Mouse (Mus musculus) neural tube, embryonic 13.5 days (tissue): ENCODE measurements around the gene Sdk1. TPM values are rescaled to one million over a fixed set of nuclear protein-coding genes. Genes with fewer than 3 reads are reported as not detected.

Experiments used
- ATAC-seq: fragments of 200-750 bp; cut with Nextera tagmentation; 2 replicates; pipeline ENCODE4 v1.8.0; 2017; ENCODE audit warnings: low read depth, mild to moderate bottlenecking, moderate TSS enrichment, moderate library complexity
- H3K27ac ChIP-seq: fragments of 300-500 bp; sonication (generic); replicated peaks from 2 replicates; pipeline ENCODE4 v1.5.1; 2015; ENCODE audit warnings: moderate library complexity, mild to moderate bottlenecking, inconsistent platforms
- H3K27me3 ChIP-seq: fragments of 300-500 bp; sonication (generic); 2 replicates; pipeline ENCODE4 v1.6.1; 2015; ENCODE audit warnings: mild to moderate bottlenecking, inconsistent platforms
- H3K36me3 ChIP-seq: fragments of 300-500 bp; sonication (generic); 2 replicates; pipeline ENCODE4 v1.6.1; 2015; ENCODE audit warnings: mild to moderate bottlenecking, inconsistent platforms
- H3K4me1 ChIP-seq: fragments of 300-500 bp; sonication (generic); replicated peaks from 2 replicates; pipeline ENCODE4 v1.6.1; 2015; ENCODE audit warnings: inconsistent platforms
- H3K4me2 ChIP-seq: fragments of 300-500 bp; sonication (generic); 2 replicates; pipeline ENCODE4 v1.6.1; 2015; ENCODE audit warnings: inconsistent platforms, mild to moderate bottlenecking, moderate library complexity
- H3K4me3 ChIP-seq: fragments of 300-500 bp; sonication (generic); 2 replicates; pipeline ENCODE4 v1.5.1; 2015; ENCODE audit warnings: mild to moderate bottlenecking, inconsistent platforms
- H3K9ac ChIP-seq: fragments of 300-500 bp; sonication (generic); 2 replicates; pipeline ENCODE4 v1.6.1; 2015; ENCODE audit warnings: moderate library complexity, mild to moderate bottlenecking, inconsistent platforms
- H3K9me3 ChIP-seq: fragments of 300-500 bp; sonication (generic); 2 replicates; pipeline ENCODE4 v1.6.1; 2016; ENCODE audit warnings: inconsistent platforms
- WGBS: fragments of 180-500 bp; shearing (Covaris S2); methylation state at CpG from one replicate; pipeline ENCODE4 v1.1.7; 2015; 5-methylcytosine and 5-hydroxymethylcytosine counted together
- polyA plus RNA-seq: library from polyadenylated mRNA; unstranded; fragments of >200 nt; fragmentation: Nextera tagmentation; extraction: Ambion mirVana; gene quantifications from 2 replicates; pipeline ENCODE4 v1.2.1, GENCODE M21; 2015

The Sdk1 gene
- polyA plus RNA-seq, 1 experiment from 2014 or later, result 4.3 TPM

DNA sequence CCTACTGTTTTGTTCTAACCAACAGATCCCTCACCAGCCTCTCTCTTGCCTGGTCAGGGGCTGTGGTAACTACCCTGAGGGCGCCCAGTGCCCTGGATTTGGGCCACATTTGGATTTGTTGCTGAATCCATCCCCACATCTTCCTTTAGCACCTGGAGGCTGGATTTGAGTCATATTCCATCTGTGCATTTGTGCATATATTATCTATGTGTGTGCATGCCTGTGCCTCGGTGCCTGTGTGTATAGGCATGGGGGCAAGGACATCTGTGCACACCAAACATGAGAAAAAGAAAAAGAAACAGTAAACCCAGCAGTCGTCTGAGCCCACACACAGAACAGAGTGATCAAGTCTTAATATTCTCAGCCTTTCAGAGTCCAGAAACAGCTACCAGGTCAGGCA is 752.9 kb downstream of the Sdk1 start:
- 0 out of 2 replicates have a peak, but pooled peaks cover 3% of the 10 kb centered on the region for H3K4me1 ChIP-seq
- H3K36me3 ChIP-seq, result no peaks in the 10 kb centered on the region
- no peak overlapping the region for H3K9ac ChIP-seq
- no peaks in the 10 kb centered on the region for H3K9me3 ChIP-seq
- H3K27ac ChIP-seq, result no peak overlapping the region
- no peak for ATAC-seq
- H3K4me3 ChIP-seq, result no peak overlapping the region
- 79% methylated on average over 3 of the region's 3 CpGs for WGBS
- H3K27me3 ChIP-seq, result no peaks in the 10 kb centered on the region
- H3K4me2 ChIP-seq, result no peak overlapping the region

DNA sequence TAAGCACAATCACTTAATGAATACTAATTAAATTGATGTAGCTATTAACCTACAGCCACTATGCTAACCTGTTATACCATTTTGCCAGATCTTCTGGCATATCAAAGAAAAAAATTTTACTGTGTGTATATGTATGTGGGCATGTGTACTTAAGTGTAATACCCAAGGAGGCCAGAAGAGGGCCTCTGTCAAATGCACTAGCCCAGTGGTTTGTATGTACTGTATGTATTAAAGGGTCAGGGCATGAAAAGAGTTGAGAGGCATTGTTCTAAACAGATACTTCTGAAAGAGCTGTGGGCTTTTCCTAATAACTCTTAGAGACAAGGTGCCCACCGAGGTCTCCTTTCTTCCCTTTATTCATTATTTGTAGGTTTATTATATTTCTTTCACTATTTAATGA is 759.0 kb downstream of the Sdk1 start:
- no peaks in the 10 kb centered on the region for H3K9me3 ChIP-seq
- H3K4me3 ChIP-seq, result no peak overlapping the region
- H3K27ac ChIP-seq, result no peak overlapping the region
- WGBS, result 91% methylated on average over 1 of the region's 1 CpGs
- ATAC-seq, result no peak
- peaks cover 8% of the 10 kb centered on the region; the same call in 1 of the 2 replicates for H3K36me3 ChIP-seq
- H3K4me2 ChIP-seq, result no peak overlapping the region
- H3K9ac ChIP-seq, result no peak overlapping the region
- H3K4me1 ChIP-seq, result peaks cover 18% of the 10 kb centered on the region
- H3K27me3 ChIP-seq, result no peaks in the 10 kb centered on the region

DNA sequence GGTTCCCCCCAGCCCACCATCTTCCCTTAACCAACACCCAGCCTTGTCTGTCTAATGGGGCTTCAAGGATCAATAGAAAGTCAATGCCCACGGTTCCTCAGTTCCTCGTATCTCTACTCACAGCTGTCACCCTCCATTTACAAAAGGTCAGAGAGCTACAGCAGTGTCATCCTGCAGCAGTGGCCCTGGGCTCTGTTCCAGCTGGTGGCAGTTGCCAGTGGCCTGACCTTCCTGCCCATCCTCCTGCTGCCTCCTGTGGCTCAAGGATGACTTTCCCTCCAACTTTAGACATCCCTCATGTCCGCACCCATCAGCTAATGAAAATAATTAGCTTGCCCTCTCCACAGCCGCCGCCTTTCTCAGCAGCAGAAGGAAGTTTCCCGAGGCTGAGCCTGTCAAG is 759.8 kb downstream of the Sdk1 start:
- no peak overlapping the region for H3K4me2 ChIP-seq
- no peak for ATAC-seq
- peak overlapping the region; percentile 70 for H3K27ac ChIP-seq
- H3K27me3 ChIP-seq, result no peaks in the 10 kb centered on the region
- H3K9me3 ChIP-seq, result no peaks in the 10 kb centered on the region
- no peak overlapping the region for H3K4me3 ChIP-seq
- H3K9ac ChIP-seq, result no peak overlapping the region
- H3K36me3 ChIP-seq, result peaks cover 8% of the 10 kb centered on the region; the same call in 1 of the 2 replicates
- peaks cover 18% of the 10 kb centered on the region for H3K4me1 ChIP-seq
- WGBS, result 62% methylated on average over 6 of the region's 6 CpGs

DNA sequence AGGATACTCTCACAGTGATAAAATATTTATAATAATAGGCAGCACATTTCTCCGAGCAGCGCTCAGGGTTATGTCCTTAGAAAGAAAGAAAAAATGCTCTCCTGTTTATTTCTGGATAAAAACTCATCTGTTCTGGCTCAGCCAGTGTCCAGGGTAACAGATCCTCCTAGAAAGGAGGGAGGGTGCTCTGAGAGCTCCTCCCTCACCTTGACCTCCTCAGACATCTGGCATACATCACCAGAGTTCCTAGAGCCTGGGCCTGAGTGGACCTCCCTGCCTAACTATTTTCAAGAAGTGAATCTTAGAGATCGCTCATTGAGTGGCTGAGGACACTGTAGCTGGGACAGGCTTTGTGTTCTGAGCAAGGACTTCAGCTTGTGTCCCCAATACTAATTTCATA is 760.7 kb downstream of the Sdk1 start:
- Histone ChIP-seq H3K4me3 (no peak overlapping the region), H3K4me2 (no peak overlapping the region), H3K27me3 (no peaks in the 10 kb centered on the region), H3K4me1 (peaks cover 18% of the 10 kb centered on the region), H3K36me3 (peaks cover 8% of the 10 kb centered on the region; the same call in 1 of the 2 replicates), H3K9ac (no peak overlapping the region), H3K27ac (0 out of 2 replicates have a peak overlapping the region, but pooled peaks have one; percentile 10), H3K9me3 (no peaks in the 10 kb centered on the region)
- ATAC-seq, result no peak
- WGBS, result 69% methylated on average over 3 of the region's 3 CpGs

DNA sequence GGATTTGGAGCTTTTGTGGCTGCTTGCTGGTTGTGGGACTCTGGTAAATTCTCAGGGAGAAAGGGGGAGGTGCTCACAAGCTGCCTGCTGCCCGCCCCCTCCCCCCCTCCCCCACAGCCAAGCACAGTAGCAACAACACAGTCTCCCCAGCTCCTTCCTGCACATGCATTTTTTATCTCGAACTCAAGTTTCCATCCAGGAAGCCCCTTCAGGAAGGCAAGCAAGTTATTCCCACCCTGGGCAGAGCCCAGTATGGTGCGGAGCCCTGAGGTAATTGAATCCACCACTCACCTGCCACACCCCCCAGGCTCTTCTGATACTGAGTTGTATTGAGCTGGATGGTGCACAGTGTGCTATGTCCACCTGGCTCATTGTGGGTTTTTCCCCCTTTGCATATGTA is 768.9 kb downstream of the Sdk1 start:
- H3K4me3 ChIP-seq, result no peak overlapping the region
- H3K27me3 ChIP-seq, result no peaks in the 10 kb centered on the region
- no peak overlapping the region for H3K9ac ChIP-seq
- peaks cover 25% of the 10 kb centered on the region for H3K4me1 ChIP-seq
- no peak for ATAC-seq
- H3K9me3 ChIP-seq, result peaks cover 4% of the 10 kb centered on the region; the same call in 1 of the 2 replicates
- 0 out of 2 replicates have a peak overlapping the region, but pooled peaks have one; percentile 9 for H3K27ac ChIP-seq
- H3K36me3 ChIP-seq, result no peaks in the 10 kb centered on the region
- H3K4me2 ChIP-seq, result no peak overlapping the region
- WGBS, result 30% methylated on average over 3 of the region's 3 CpGs

DNA sequence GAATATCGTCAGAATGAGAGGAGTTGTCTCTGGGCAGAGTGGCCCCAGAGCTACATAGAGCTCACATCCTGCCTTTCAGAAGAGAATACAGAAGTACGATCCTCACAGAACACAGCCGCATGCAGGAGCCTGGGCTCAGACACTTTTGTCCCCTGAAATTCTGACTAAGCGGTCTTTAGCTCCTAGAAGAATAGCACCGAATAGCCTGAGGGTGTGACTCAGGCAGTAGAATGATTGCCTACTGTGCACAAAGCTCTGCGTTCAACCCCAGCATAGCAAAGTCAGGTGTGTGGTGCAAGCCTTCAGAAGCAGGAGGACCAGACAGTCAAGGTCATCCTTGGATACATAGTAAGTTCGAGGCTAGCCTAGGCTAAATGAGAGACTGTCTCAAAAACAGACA is 775.7 kb downstream of the Sdk1 start:
- H3K27me3 ChIP-seq, result no peaks in the 10 kb centered on the region
- no peak overlapping the region for H3K27ac ChIP-seq
- H3K4me1 ChIP-seq, result peaks cover 7% of the 10 kb centered on the region; the same call in 1 of the 2 replicates
- no peak overlapping the region for H3K9ac ChIP-seq
- H3K4me3 ChIP-seq, result no peak overlapping the region
- no peak for ATAC-seq
- 82% methylated on average over 7 of the region's 7 CpGs for WGBS
- no peaks in the 10 kb centered on the region for H3K36me3 ChIP-seq
- H3K4me2 ChIP-seq, result no peak overlapping the region
- H3K9me3 ChIP-seq, result no peaks in the 10 kb centered on the region

DNA sequence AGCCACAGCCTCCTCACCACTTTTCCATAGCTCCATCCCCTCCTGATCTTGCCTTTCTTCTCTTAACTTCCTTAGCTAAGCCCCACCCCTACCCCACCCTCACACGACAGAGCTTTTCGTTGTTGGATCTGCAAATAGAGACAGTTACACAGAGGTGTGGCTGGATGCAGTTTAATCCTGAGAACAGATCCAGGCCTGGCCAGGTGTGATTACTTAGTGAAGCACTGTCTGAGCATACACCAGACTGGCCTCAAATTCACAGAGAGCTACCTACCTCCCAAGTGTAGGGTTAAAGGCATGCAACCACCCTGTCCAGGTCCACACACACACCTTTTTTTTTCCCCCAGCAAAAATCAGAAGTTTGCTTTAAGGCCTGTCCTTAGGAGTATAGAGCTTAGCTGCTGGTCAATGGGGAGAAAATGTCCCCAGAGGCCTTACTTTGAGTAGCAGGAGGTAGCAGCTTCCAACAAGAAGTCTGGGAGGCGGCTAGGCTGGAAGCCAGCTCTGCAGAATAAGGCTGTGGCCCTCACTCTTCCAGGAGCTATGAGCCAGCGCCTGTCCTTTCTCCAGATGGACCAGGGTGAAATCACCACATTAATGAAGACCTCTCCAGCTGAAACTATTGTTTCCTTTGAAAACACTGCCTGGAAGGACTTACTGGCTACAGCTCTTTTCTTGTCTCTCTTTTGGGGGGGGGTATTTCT is 781.7 kb downstream of the Sdk1 start:
- Histone ChIP-seq H3K9ac (no peak overlapping the region), H3K9me3 (no peaks in the 10 kb centered on the region), H3K27ac (no peak overlapping the region), H3K4me3 (no peak overlapping the region), H3K27me3 (no peaks in the 10 kb centered on the region), H3K4me2 (no peak overlapping the region), H3K36me3 (no peaks in the 10 kb centered on the region), H3K4me1 (no peaks in the 10 kb centered on the region)
- WGBS, result 52% methylated on average over 4 of the region's 4 CpGs
- no peak for ATAC-seq

DNA sequence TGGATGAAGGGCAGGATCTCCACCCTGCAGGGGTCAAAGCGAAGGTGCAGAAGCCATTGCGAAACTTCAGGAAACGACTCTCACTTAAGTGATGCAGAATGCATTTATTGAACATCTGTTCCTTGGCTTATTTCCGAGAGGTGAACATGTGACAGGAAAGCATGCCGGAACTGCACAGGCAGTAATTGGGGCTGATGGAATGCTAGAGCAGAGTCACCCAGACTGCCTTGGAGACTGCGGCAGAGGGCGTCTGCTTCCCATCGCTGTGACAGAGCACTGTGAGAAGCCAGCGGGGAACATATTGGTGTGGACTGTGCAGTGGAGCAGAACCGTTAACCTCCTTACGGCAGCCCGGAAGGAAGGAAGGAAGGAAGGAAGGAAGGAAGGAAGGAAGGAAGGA is 783.2 kb downstream of the Sdk1 start:
- no peaks in the 10 kb centered on the region for H3K36me3 ChIP-seq
- no peaks in the 10 kb centered on the region for H3K9me3 ChIP-seq
- H3K4me3 ChIP-seq, result no peak overlapping the region
- no peak; the same call in 1 of the 2 replicates for ATAC-seq
- 67% methylated on average over 12 of the region's 12 CpGs for WGBS
- H3K4me2 ChIP-seq, result no peak overlapping the region
- no peaks in the 10 kb centered on the region for H3K27me3 ChIP-seq
- H3K9ac ChIP-seq, result no peak overlapping the region
- no peak overlapping the region for H3K27ac ChIP-seq
- H3K4me1 ChIP-seq, result no peaks in the 10 kb centered on the region

DNA sequence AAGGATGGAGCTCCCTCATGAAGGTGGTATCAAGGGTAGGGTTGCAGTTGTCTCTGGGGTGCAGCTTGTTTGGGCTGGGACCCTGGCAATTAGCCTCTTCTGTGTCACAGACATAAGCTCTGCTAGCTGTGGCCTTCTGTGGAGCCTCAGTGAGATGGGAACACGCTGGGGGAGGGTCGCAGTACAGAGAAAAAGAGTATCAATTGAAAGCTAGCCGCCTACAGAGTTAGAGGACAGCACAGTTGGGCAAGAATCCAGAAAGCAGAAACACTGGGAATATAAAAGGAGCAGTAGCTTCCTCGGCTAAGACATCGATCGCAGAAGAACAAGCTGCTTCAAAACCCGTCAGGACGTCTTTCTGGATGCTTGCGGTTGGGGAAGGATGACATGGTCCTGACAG is 795.2 kb downstream of the Sdk1 start:
- no peak for ATAC-seq
- no peak overlapping the region for H3K27ac ChIP-seq
- H3K9ac ChIP-seq, result no peak overlapping the region
- H3K9me3 ChIP-seq, result no peaks in the 10 kb centered on the region
- no peak overlapping the region for H3K4me3 ChIP-seq
- no peak overlapping the region for H3K4me2 ChIP-seq
- WGBS, result 76% methylated on average over 9 of the region's 9 CpGs
- no peaks in the 10 kb centered on the region for H3K27me3 ChIP-seq
- peaks cover 7% of the 10 kb centered on the region; the same call in 1 of the 2 replicates for H3K4me1 ChIP-seq
- 0 out of 2 replicates have a peak, but pooled peaks cover 2% of the 10 kb centered on the region for H3K36me3 ChIP-seq

DNA sequence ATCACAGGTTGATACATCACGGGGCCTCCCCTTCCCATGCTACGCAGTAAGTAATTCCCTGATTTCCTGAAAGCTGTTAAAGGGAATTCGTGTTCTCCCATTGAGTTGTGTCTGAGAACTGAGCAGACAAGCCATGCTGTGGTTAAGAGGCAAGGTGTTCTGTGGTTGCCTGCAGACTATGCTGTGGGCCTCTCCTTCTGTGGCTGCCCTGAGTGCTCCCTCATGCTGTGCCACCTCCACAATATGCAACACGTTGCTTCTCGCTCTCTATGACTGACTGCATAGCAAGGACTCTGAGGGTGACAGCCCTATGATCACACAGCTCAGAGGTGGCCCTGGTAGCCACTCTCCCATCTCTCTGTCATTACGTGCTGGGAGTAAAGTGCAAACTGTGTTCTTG is 797.9 kb downstream of the Sdk1 start:
- Histone ChIP-seq H3K27ac (no peak overlapping the region), H3K27me3 (no peaks in the 10 kb centered on the region), H3K9ac (no peak overlapping the region), H3K9me3 (no peaks in the 10 kb centered on the region), H3K36me3 (0 out of 2 replicates have a peak, but pooled peaks cover 2% of the 10 kb centered on the region), H3K4me2 (no peak overlapping the region), H3K4me3 (no peak overlapping the region), H3K4me1 (peaks cover 19% of the 10 kb centered on the region; the same call in 1 of the 2 replicates)
- 94% methylated on average over 6 of the region's 6 CpGs for WGBS
- no peak for ATAC-seq

DNA sequence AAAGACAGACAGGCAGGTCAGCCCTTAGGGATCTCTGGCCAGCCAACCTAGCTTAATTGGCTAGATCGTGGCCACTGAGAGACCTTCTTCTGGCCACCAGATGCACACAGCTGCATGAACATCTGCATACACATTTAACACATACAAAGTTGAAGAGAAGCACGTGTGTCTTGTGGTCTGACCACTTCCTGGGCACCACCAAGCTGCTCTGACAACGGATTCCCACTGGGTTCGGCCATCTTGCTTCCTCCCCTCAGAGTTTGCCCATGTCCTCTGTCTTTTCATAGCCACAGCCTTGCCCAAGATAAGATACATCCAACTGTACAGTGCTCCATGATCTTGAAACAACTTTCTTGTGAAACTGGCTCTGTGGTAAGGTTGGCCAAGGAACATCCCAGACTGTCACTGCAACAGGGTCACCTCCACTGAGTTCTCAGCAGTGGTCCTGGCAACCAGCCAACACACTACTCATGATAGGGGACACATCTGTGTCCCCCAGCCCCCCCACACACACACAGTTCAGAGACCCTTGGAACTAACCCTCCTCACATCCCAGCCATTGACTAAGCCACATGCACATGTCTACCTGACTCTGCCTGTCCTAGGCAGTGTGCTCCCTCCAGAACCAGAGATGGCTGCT is 798.7 kb downstream of the Sdk1 start:
- Histone ChIP-seq H3K4me1 (peaks cover 19% of the 10 kb centered on the region; the same call in 1 of the 2 replicates), H3K4me2 (no peak overlapping the region), H3K4me3 (no peak overlapping the region), H3K27me3 (no peaks in the 10 kb centered on the region), H3K9me3 (no peaks in the 10 kb centered on the region), H3K36me3 (0 out of 2 replicates have a peak, but pooled peaks cover 2% of the 10 kb centered on the region), H3K9ac (no peak overlapping the region), H3K27ac (no peak overlapping the region)
- ATAC-seq, result no peak
- WGBS, result 77% methylated on average over 4 of the region's 4 CpGs

DNA sequence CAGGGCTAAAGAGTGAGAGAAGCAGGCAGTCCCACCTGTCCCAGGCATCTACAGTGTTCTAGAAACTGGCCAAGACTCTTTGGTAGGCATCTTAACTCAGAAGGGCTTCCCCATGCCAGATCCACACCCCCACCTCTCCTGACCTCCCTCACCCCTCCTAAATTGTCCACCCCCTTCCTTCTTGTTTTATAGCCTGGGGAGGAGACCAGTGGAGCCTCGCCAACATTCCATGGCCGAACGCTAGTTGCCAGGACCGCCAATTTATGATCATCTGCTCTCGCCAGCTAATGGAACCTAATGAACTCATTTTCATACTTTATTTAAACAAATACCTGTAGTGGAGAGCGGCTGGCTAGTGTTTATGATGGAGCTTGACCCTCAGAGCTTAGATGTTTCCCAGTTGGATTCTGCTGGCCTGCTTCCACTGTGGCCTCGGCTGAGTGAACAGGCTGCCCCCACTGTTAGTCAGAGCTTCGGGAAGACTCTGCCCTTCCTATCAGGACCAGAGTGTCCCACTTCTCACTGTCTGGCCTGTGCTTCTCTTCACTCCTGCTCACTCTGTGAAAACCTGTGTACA is 800.0 kb downstream of the Sdk1 start:
- H3K9ac ChIP-seq, result no peak overlapping the region
- H3K27me3 ChIP-seq, result no peaks in the 10 kb centered on the region
- H3K36me3 ChIP-seq, result 0 out of 2 replicates have a peak, but pooled peaks cover 2% of the 10 kb centered on the region
- H3K4me1 ChIP-seq, result peaks cover 19% of the 10 kb centered on the region; the same call in 1 of the 2 replicates
- H3K9me3 ChIP-seq, result no peaks in the 10 kb centered on the region
- no peak for ATAC-seq
- WGBS, result 58% methylated on average over 8 of the region's 8 CpGs
- no peak overlapping the region for H3K27ac ChIP-seq
- H3K4me3 ChIP-seq, result no peak overlapping the region
- H3K4me2 ChIP-seq, result no peak overlapping the region
